Mouse (Mus musculus) adrenal gland, postnatal 36 days (tissue): ENCODE measurements around the gene Slc26a11. TPM values are rescaled to one million over a fixed set of nuclear protein-coding genes. Genes with fewer than 3 reads are reported as not detected.

ENCODE experiments used
- DNase-seq, 2 experiments: peaks; one replicate each; pipeline ENCODE4 v3.0.0; 2021; ENCODE audit warnings: mixed read lengths in 1 of 2
- microRNA-seq: library from miRNA; unstranded; fragments of <30 nt; microRNA quantifications from one replicate; pipeline ENCODE4 v1.2.0, GENCODE M21; 2021
- total RNA-seq, 2 experiments: library from RNA; stranded (reverse); gene quantifications; 2 replicates each; pipeline ENCODE4 v1.2.3; 2021

The Slc26a11 gene
- total RNA-seq, 2 experiments from 2014 or later, result 6.5 to 8.4 TPM

DNA sequence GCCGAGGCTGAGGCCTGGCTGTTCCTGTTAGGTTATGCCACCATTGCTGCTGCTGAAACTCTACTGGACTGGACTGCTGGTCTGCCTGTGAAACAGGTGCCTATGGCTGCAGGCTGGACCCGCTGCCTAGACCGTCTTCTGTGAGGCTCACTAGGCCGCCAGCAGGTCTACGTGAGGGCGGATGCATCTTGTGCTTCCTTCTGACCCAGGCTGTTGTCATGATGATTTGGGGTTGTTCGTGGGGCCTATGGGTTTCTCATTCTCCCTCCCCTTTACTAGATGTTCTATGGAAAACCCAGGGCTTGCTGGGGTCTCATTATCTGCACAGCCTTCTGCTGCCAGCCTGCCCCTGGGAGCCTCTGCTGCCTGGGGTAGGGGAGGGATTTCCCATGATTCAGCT lies 41.1 kb downstream of the Slc26a11 start:
- no peak for DNase-seq

GRCm38 (mm10) chr11:119402501-119403160 lies 47.3 kb downstream of the Slc26a11 start:
- no peak for DNase-seq

GRCm38 (mm10) chr11:119404627-119405026 lies 49.3 kb downstream of the Slc26a11 start:
- peak; percentile 44 to 61 for DNase-seq

GRCm38 (mm10) chr11:119407381-119407780 lies 52.0 kb downstream of the Slc26a11 start:
- no peak for DNase-seq

GRCm38 (mm10) chr11:119407977-119408376 lies 52.6 kb downstream of the Slc26a11 start:
- no peak for DNase-seq

- no peak for DNase-seq
Measured at GRCm38 (mm10) chr11:119419327-119420118, 64.2 kb downstream of the Slc26a11 start.

GRCm38 (mm10) chr11:119420426-119420825 lies 65.1 kb downstream of the Slc26a11 start:
- no peak for DNase-seq

DNA sequence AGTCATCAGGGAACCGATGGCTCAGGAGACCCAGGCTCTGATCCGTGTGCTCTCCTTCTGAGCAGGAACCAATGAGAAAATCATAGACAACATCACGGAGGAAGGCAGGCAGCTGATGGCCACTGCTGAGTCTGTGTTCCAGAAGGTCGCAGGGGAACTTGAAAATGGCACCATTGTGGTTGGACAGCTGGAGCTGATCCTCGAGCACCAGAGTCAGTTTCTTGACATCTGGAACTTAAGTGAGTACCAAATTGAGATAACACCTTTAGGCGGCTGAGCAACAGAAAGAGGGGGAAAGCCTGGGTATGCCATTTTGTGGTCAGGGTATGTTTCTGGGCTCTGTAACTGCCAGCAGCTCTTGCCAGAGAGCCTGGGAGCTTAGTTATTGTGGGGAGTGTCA lies 72.1 kb downstream of the Slc26a11 start:
- no peak for DNase-seq

DNA sequence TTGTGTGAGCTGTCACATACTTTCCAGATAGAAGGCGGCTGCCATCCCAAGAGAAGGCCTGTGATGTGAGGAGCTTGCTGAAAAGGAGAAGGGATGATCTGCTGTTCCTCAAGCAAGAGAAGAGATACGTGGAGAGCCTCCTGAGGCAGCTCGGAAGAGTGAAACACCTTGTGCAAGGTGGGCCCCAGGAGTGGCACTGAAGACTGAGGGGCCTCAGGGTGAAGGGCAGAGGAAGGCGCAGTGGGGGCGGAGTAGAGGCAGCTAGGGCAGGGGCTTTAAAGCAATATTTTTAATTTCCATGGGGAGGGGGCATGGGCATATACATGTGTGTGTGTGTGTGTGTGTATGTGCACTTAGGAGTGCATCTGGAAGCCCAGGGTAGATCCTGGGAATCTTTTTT lies 72.6 kb downstream of the Slc26a11 start:
- no peak for DNase-seq

- DNase-seq, result peak; percentile 59 to 68
Measured at GRCm38 (mm10) chr11:119428649-119429136, 73.3 kb downstream of the Slc26a11 start.

Small RNA genes within 50 kb of the gene (microRNA-seq; reads per million reads assigned to microRNA genes)
- 1.00 reads per million for gene Mir1932

Other genes with a start within 250 kb of the Slc26a11 start
- gene Tbc1d16, start 127.1 kb upstream of the Slc26a11 start, total RNA-seq, result 10 to 100 TPM; 14.3 to 15.9 TPM
- under 1 TPM; 0.40 to 0.66 TPM for gene Ccdc40, start 127.0 kb upstream of the Slc26a11 start, total RNA-seq
- 100 to 1,000 TPM in 1 of 2 experiments, 10 to 100 TPM in 1; 95.1 to 103 TPM for gene Gaa, start 87.7 kb upstream of the Slc26a11 start, total RNA-seq
- gene Eif4a3, start 55.5 kb upstream of the Slc26a11 start, total RNA-seq, result 100 to 1,000 TPM; 136 to 138 TPM
- gene Card14, start 47.8 kb upstream of the Slc26a11 start, total RNA-seq, result under 1 TPM; 0.17 to 0.33 TPM
- gene Sgsh, start within 50 bp of the Slc26a11 start, total RNA-seq, result 10 to 100 TPM; 14.7 to 24.9 TPM
- gene Rnf213, start 37.5 kb downstream of the Slc26a11 start, total RNA-seq, result 10 to 100 TPM; 37.3 to 40.3 TPM
- gene Endov, start 135.8 kb downstream of the Slc26a11 start, total RNA-seq, result 10 to 100 TPM; 16.6 to 17.3 TPM
- gene Nptx1, start 192.2 kb downstream of the Slc26a11 start, total RNA-seq, result 1 to 10 TPM; 2.1 to 8.3 TPM
- gene Rptor, start 247.3 kb downstream of the Slc26a11 start, total RNA-seq, result 10 to 100 TPM; 50.0 to 51.9 TPM